In the genomic region with DNA sequence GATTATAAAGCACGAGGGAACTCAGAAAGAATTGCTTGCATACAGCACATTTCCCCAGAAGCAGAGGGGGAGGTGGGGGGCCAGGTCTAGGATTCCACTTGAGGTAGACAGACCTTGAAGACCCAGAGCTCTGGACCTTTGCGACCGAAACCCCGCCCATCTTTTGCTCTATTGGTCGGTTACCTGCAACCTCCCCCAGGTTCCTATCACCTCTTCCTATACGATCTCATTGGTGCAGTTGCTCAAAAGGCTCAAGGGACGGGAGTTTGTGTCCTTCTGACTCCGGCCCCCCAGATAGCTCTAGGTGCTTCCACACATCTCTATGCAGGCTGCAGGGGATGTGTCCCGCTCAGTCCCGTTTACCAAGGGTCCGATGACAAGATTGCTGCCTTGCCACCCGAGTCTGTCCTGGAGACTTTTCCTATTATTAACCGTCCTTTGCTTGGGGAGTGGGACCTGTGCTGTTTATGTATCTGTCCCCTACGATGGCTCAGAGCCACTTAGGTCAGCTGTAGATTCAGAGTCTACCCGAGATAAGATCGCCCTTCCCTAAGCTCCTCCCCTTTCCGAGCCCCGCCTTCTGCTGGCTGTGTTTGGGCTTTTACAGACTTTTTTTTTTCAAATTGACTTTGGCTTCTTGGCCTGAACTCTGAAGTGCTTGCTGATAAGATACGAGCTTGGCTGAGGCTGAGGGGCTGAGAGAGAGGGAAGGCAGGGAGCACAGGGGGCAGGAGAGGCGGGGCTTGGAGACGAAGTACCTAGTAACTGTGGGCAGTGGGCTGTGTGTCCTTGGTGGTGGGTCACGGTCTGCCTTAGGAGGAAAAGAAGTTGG, we compare ENCODE assay signal across 8 mouse cellular contexts. TPM values are rescaled to one million over a fixed set of nuclear protein-coding genes. Genes with fewer than 3 reads are reported as not detected.
DNase-seq lines count a peak whose midpoint lies in the region; ATAC-seq and TF ChIP-seq lines count a peak whose summit lies in the region.

No protein-coding gene starts in this region.

- peak; percentile 68 for ATAC-seq in heart, embryonic 16.5 days (replicated peaks; ENCODE audit: extremely low read depth, insufficient read depth, low FRiP score)

- peaks cover under 1% of the 10 kb centered on the region; the same call in 1 of the 2 replicates for H3K9me3 ChIP-seq in heart, embryonic 16.5 days (replicated peaks; ENCODE audit: control insufficient read depth, low read length)

- WGBS in heart, embryonic 16.5 days: 5% methylated on average over 22 of the region's 22 CpGs

- intact Hi-C loops in left cerebral cortex, adult 2 months (cut with DNase I): no loop called here

- DNase-seq in left cerebral cortex, adult 2 months (ENCODE audit: extremely low spot score in 1 of 2, low spot score in 2 of 2): no peak
- DNase-seq in left cerebral cortex, adult 11 months (ENCODE audit: low spot score): no peak
- peak; percentile 29 for DNase-seq in c-Kit-positive CD71-positive TER-119-positive erythroid progenitor cells, embryonic 14.5 days (ENCODE audit: low spot score)
- peak; percentile 79 for DNase-seq in kidney, postnatal 10 days
- peak; percentile 92 for DNase-seq in lung, postnatal 36 days
- DNase-seq in thymus, postnatal 36 days: peak; percentile 44 to 52
- no peak for DNase-seq in frontal cortex, postnatal 10 days (ENCODE audit: low spot score in 2 of 2)

- TF ChIP-seq CTCF in left cerebral cortex, adult 2 months (IDR thresholded peaks at IDR 0.05): no peak

- H3K4me2 ChIP-seq in heart, embryonic 16.5 days (ENCODE audit: low read depth, low read length): peak overlapping the region; percentile 63

- H3K27me3 ChIP-seq in heart, embryonic 16.5 days (ENCODE audit: control insufficient read depth, insufficient read depth, low read length): no peaks in the 10 kb centered on the region

- H3K4me3 ChIP-seq in left cerebral cortex, adult 2 months: peak overlapping the region; percentile 28
- peak overlapping the region; percentile 37 for H3K4me3 ChIP-seq in heart, embryonic 16.5 days (ENCODE audit: low read length)

- peak overlapping the region; percentile 44 for H3K9ac ChIP-seq in heart, embryonic 16.5 days (ENCODE audit: low read length)

- no peak overlapping the region for H3K27ac ChIP-seq in left cerebral cortex, adult 2 months
- peak overlapping the region; percentile 39; the same call in 1 of the 2 replicates for H3K27ac ChIP-seq in heart, embryonic 16.5 days (ENCODE audit: low read length)

- no peaks in the 10 kb centered on the region for H3K36me3 ChIP-seq in heart, embryonic 16.5 days (ENCODE audit: control insufficient read depth, insufficient read depth)

- H3K4me1 ChIP-seq in heart, embryonic 16.5 days (ENCODE audit: control insufficient read depth, insufficient read depth, low read length): peaks cover 26% of the 10 kb centered on the region

RNA-seq across cellular contexts. Expression of gene Ptpn1, which starts 44.1 kb away (rescaled TPM):
- total RNA-seq in left cerebral cortex, adult 2 months (2021): 10 to 100 TPM; 52.0 to 69.0 TPM
- 44.7 and 50.8 TPM in 2 replicates for polyA plus RNA-seq in heart, embryonic 16.5 days (2015; fragmentation: Nextera tagmentation; extraction: Ambion mirVana)

Comparison
In these comparisons a context has a peak if more than half of its experiments do, and no peak if none do; other contexts are left out.
1. DNase-seq: peak in c-Kit-positive CD71-positive TER-119-positive erythroid progenitor cells, embryonic 14.5 days (single experiment), kidney, postnatal 10 days (single experiment), lung, postnatal 36 days (single experiment) and thymus, postnatal 36 days (2 of 2); none in left cerebral cortex, adult 2 months (0 of 2), left cerebral cortex, adult 11 months (single experiment) and frontal cortex, postnatal 10 days (0 of 2).